Mouse (Mus musculus) urinary bladder, postnatal 14 days (tissue): Measurements from ENCODE around the gene Mroh3.

Source experiments
- DNase-seq: peaks from one replicate; pipeline ENCODE4 v3.0.0; 2021; ENCODE audit warnings: low spot score

Gene Mroh3

GRCm38 (mm10) chr1:136228328-136229039 lies 15.9 kb upstream of the Mroh3 start:
- DNase-seq, result peak; percentile 58

- peak; percentile 57 for DNase-seq
These were observed 15.2 kb upstream of the Mroh3 start for GRCm38 (mm10) chr1:136227870-136228269.

- no peak for DNase-seq
These were observed 14.0 kb upstream of the Mroh3 start for GRCm38 (mm10) chr1:136226626-136227025.

DNA sequence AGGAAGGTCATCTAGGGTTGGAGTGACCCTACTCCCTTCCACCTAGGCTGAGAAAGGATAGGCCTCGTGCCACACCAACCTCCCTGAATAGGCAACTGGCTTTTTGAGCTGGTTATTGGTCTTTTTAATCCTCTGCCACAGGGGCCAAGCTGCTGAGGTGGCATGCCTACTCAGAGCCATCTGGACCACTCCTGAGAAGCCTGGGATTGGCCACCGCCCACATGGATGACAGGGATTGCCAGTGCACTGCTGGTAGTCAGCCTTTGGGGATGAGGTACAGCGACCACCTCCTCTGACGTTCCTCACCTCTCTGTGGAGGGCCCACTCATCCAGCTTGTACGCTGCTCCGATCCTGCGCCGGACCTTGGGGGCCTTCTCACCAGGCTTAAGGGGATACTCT lies 13.2 kb upstream of the Mroh3 start:
- no peak for DNase-seq

- DNase-seq, result peak; percentile 82
These were observed 11.2 kb upstream of the Mroh3 start for GRCm38 (mm10) chr1:136223758-136224342.

- DNase-seq, result no peak
These were observed 9.8 kb upstream of the Mroh3 start for GRCm38 (mm10) chr1:136222386-136222785.

DNA sequence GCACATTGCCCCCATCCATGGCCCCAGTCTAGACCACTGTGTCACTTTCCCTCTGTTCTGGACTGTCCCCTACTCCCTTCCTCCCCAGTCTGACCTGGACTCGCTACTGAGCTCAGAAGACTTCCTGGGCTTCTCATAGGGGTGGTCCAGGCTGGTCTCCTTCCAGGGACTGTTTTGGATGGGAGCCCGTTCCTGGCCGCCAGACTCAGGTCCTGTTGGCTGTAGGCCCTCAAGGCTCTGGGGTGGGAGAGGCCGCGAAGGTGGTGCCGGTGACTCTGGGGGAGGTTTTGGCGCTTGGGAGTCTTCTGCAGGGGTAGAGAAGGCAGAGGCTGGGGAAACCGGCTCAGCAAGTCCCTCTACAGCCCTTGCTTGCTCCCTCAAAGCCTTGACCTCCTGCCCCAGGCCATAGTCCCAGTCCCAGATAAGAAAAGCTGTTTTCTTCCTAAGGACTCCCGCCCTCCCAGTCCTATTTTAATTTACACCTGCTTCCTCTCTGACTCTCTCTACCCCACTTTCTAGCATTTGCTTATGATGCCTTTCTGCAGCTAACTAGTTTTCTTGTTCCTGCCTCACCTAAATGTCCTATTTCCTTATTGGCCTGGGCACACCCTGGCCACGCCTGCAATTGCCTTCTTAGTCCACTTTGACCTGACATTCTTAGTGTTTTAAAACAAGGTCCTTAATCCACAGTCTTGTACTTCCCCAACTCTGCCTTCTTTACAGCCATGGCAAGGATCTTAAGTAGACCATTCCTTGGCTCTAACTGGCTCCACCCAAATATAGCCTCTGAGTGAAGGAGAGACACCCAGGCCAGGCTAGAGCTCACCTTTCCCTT lies 7.6 kb upstream of the Mroh3 start:
- peak; percentile 82 for DNase-seq

GRCm38 (mm10) chr1:136214304-136214703 lies 1.7 kb upstream of the Mroh3 start:
- no peak for DNase-seq

GRCm38 (mm10) chr1:136190033-136190432 lies 22.6 kb downstream of the Mroh3 start:
- no peak for DNase-seq

- no peak for DNase-seq
These were observed 33.1 kb downstream of the Mroh3 start for GRCm38 (mm10) chr1:136179511-136180001.

- DNase-seq, result no peak
These were observed 33.9 kb downstream of the Mroh3 start for GRCm38 (mm10) chr1:136178741-136179140.

- peak; percentile 59 for DNase-seq
These were observed 35.5 kb downstream of the Mroh3 start for GRCm38 (mm10) chr1:136177085-136177484.

- DNase-seq, result no peak
These were observed 37.4 kb downstream of the Mroh3 start for GRCm38 (mm10) chr1:136175183-136175582.

GRCm38 (mm10) chr1:136174101-136174606 lies 38.5 kb downstream of the Mroh3 start:
- DNase-seq, result peak; percentile 54

GRCm38 (mm10) chr1:136172696-136173095 lies 39.9 kb downstream of the Mroh3 start:
- DNase-seq, result no peak

- DNase-seq, result peak; percentile 77
These were observed 42.5 kb downstream of the Mroh3 start for GRCm38 (mm10) chr1:136170109-136170508.

DNA sequence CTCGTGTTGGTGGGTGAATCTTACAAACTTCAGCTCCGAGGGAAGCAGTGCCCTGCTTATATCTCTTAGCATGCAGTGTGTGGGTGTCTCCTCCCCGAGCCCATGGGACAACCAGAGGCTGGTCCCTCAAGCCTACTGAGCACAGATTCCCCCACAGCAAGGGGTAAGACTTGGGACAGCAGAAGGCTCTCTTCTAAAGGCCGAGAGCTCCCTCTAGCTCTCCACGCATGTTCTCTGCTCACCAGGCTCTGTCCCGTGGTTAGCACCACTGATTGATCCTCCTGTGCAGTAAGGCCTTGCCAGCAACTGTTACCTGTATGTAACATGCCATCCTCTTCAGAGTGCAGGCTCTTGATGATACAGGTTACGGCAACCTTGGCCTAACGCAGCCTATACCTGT lies 45.0 kb downstream of the Mroh3 start:
- DNase-seq, result peak; percentile 22

GRCm38 (mm10) chr1:136165436-136165835 lies 47.2 kb downstream of the Mroh3 start:
- DNase-seq, result no peak

DNA sequence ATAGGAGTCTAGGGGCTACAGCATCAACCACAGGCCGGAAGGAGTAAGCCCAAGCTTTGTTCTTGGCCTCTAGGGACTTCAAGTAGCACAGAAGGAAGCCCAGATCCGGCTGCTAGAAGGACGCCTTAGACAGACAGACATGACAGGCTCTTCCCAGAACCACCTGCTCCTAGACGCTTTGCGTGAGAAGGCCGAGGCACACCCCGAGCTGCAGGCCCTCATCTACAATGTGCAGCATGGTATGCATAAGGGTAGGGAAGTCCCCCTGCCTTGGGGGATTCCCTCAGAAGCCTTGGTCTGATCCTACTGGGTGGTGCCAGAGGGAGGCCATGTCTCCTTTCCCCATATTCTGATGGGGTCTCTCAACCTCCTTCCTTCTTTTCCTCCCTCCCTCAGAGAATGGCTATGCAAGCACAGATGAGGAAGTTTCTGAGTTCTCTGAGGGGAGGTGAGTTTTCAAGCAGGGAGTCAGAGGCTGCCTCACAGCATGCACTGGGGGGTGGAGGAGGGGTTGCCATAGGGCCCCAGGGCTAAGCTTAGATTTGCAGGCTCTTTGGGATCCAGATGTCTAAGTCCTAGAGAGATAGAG lies 51.2 kb downstream of the Mroh3 start:
- no peak for DNase-seq

DNA sequence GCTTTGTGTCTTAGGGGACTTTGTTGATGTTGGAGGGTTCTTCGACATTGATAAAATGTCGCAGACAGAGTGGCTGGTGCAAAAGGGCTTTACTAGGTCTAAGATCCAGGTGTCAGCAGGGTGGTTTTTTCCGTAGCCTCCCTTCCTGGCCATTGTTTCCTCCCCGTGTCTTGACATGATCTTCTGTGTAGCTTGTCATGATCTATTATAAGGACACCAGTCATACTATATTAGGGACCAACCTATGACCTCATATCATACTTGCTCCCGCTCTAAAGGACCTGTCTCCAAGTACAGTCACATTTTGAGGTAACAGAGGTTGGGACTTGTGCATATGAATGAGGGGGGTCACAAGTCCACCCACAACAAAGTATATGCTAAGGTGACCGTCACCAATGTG lies 51.7 kb downstream of the Mroh3 start:
- DNase-seq, result no peak

GRCm38 (mm10) chr1:136160297-136160696 lies 52.3 kb downstream of the Mroh3 start:
- DNase-seq, result no peak

- DNase-seq, result no peak
These were observed 52.8 kb downstream of the Mroh3 start for GRCm38 (mm10) chr1:136159830-136160229.
